13 mouse cellular contexts compared by ENCODE assay signal in genomic region chr1:34120066-34120465, GRCm38 (mm10).
A peak's percentile ranks its signal among the peaks of the same experiment; 100 is the strongest.
DNase-seq lines count a peak whose midpoint lies in the region; ATAC-seq and TF ChIP-seq lines count a peak whose summit lies in the region.
"Had no signal": no experiment of that assay in that cellular context is flagged by ENCODE, and none has a peak within 500 bp of the region (broad histone marks: within the 10 kb centered on the region; RNA-seq: fewer than 3 reads in every experiment).

No protein-coding gene starts in this region.

- H3K36me3 ChIP-seq in heart, adult 2 months (ENCODE audit: control insufficient read depth, insufficient read depth, low read length): peaks cover 7% of the 10 kb centered on the region
- H3K36me3 ChIP-seq in liver, embryonic 15.5 days (replicated peaks): no peaks in the 10 kb centered on the region
- peaks cover 3% of the 10 kb centered on the region for H3K36me3 ChIP-seq in hindbrain, embryonic 10.5 days
- H3K36me3 ChIP-seq: embryonic facial prominence, embryonic 12.5 days; hindbrain, embryonic 15.5 days had no signal

- peaks cover 5% of the 10 kb centered on the region; the same call in 1 of the 2 replicates for H3K79me2 ChIP-seq in heart, adult 2 months (replicated peaks; ENCODE audit: control insufficient read depth, insufficient read depth, low read length)

- no peak overlapping the region for H3K4me2 ChIP-seq in liver, embryonic 15.5 days
- H3K4me2 ChIP-seq: embryonic facial prominence, embryonic 12.5 days; hindbrain, embryonic 15.5 days had no signal

- peaks cover 13% of the 10 kb centered on the region for H3K4me1 ChIP-seq in heart, adult 2 months (ENCODE audit: control insufficient read depth, insufficient read depth, low read length)
- no peaks in the 10 kb centered on the region; the same call in 1 of the 2 replicates for H3K4me1 ChIP-seq in liver, embryonic 15.5 days (replicated peaks)
- no peaks in the 10 kb centered on the region; the same call in 1 of the 2 replicates for H3K4me1 ChIP-seq in hindbrain, embryonic 10.5 days (replicated peaks)

- H3K27me3 ChIP-seq in heart, adult 2 months (ENCODE audit: control insufficient read depth, insufficient read depth, low read length): no peaks in the 10 kb centered on the region
- H3K27me3 ChIP-seq in liver, embryonic 15.5 days: no peaks in the 10 kb centered on the region
- no peaks in the 10 kb centered on the region for H3K27me3 ChIP-seq in hindbrain, embryonic 10.5 days (ENCODE audit: insufficient read depth, poor library complexity, severe bottlenecking)
- H3K27me3 ChIP-seq: embryonic facial prominence, embryonic 12.5 days; hindbrain, embryonic 15.5 days had no signal

- TF ChIP-seq CTCF in heart, adult 2 months (IDR thresholded peaks at IDR 0.05): no peak

- WGBS in heart, adult 2 months: 29% methylated on average over 6 of the region's 6 CpGs
- WGBS in liver, embryonic 15.5 days (ENCODE audit: insufficient replicate concordance): 67% methylated on average over 6 of the region's 6 CpGs
- WGBS in hindbrain, embryonic 10.5 days: 93% methylated on average over 6 of the region's 6 CpGs

- no peak for ATAC-seq in liver, embryonic 15.5 days (ENCODE audit: insufficient read depth)
- no peak for ATAC-seq in CD4-positive, CD25-positive, alpha-beta regulatory T cell, adult 4 months

- DNase-seq in heart, adult 2 months: peak; percentile 58 to 66
- DNase-seq in heart, postnatal 25 days (ENCODE audit: low spot score): no peak
- peak; percentile 54 for DNase-seq in brain, adult 2 months (ENCODE audit: low read depth, low spot score)
- DNase-seq in gastrocnemius, postnatal 25 days: peak; percentile 81
- DNase-seq in hindbrain, embryonic 10.5 days (ENCODE audit: low spot score): no peak
- no peak for DNase-seq in ovary, postnatal 36 days (ENCODE audit: low spot score)
- DNase-seq: right cerebral cortex, adult 18-20 months; thymus, postnatal 36 days had no signal

- H3K9ac ChIP-seq in heart, adult 2 months (ENCODE audit: low read depth, low read length): no peak overlapping the region
- no peak overlapping the region for H3K9ac ChIP-seq in liver, embryonic 15.5 days
- H3K9ac ChIP-seq: embryonic facial prominence, embryonic 12.5 days; hindbrain, embryonic 15.5 days had no signal

- intact Hi-C loops in heart, adult 2 months (cut with DNase I): loop anchor here (2.0 kb wide), 2 partner anchors 21 to 113 kb away; no protein-coding TSS in a partner anchor
- intact Hi-C loops in heart, postnatal 25 days (cut with DNase I): no loop called here

- peak overlapping the region; percentile 84 for H3K27ac ChIP-seq in heart, adult 2 months
- H3K27ac ChIP-seq in liver, embryonic 15.5 days (replicated peaks): peak overlapping the region; percentile 61; the same call in 1 of the 2 replicates
- H3K27ac ChIP-seq in hindbrain, embryonic 10.5 days: no peak overlapping the region
- H3K27ac ChIP-seq: embryonic facial prominence, embryonic 12.5 days; hindbrain, embryonic 15.5 days had no signal

- H3K4me3 ChIP-seq in heart, adult 2 months: no peak overlapping the region
- H3K4me3 ChIP-seq in liver, embryonic 15.5 days (replicated peaks): no peak overlapping the region
- no peak overlapping the region for H3K4me3 ChIP-seq in hindbrain, embryonic 10.5 days
- H3K4me3 ChIP-seq: embryonic facial prominence, embryonic 12.5 days; hindbrain, embryonic 15.5 days; megakaryocyte, embryonic 14.5 days had no signal

- TF ChIP-seq EP300 in heart, adult 2 months (IDR thresholded peaks at IDR 0.05; ENCODE audit: insufficient read depth, low read depth, low read length): peak; percentile 46; the same call in 1 of the 2 replicates

- TF ChIP-seq POLR2A in heart, adult 2 months (IDR thresholded peaks at IDR 0.05; ENCODE audit: insufficient read depth, low read depth, low read length): no peak

- H3K9me3 ChIP-seq in liver, embryonic 15.5 days (replicated peaks): no peaks in the 10 kb centered on the region
- no peaks in the 10 kb centered on the region for H3K9me3 ChIP-seq in hindbrain, embryonic 10.5 days
- H3K9me3 ChIP-seq: embryonic facial prominence, embryonic 12.5 days; hindbrain, embryonic 15.5 days; megakaryocyte, embryonic 14.5 days had no signal

Comparison
In these comparisons a context has a peak if more than half of its experiments do, and no peak if none do; other contexts are left out.
1. DNase-seq: peak in heart, adult 2 months (2 of 2), brain, adult 2 months (single experiment) and gastrocnemius, postnatal 25 days (single experiment); none in heart, postnatal 25 days (single experiment), hindbrain, embryonic 10.5 days (single experiment) and ovary, postnatal 36 days (single experiment).